Mouse (Mus musculus): ENCODE data around the gene Doc2b. TPM values are rescaled to one million over a fixed set of nuclear protein-coding genes. Genes with fewer than 3 reads are reported as not detected.

Gene Doc2b
- polyA plus RNA-seq, 1 experiment from 2014 or later, result 1.2 TPM

GRCm38 (mm10) chr11:75830386-75830785 is 34.5 kb upstream of the Doc2b start:
- H3K27ac ChIP-seq (ENCODE audit: low read depth, low read length), result no peak overlapping the region
- WGBS, result 95% methylated on average over 3 of the region's 3 CpGs

GRCm38 (mm10) chr11:75827414-75827813 is 31.6 kb upstream of the Doc2b start:
- no peaks in the 10 kb centered on the region for H3K9me3 ChIP-seq (ENCODE audit: control insufficient read depth, low read length)
- WGBS, result 79% methylated on average over 8 of the region's 8 CpGs
- H3K4me2 ChIP-seq (replicated peaks; ENCODE audit: low read depth, low read length), result no peak overlapping the region
- H3K27me3 ChIP-seq (ENCODE audit: control insufficient read depth, insufficient read depth, low read length), result no peaks in the 10 kb centered on the region
- no peaks in the 10 kb centered on the region for H3K4me1 ChIP-seq (ENCODE audit: control insufficient read depth, insufficient read depth, low read length)
- ATAC-seq (ENCODE audit: low FRiP score, low TSS enrichment), result no peak
- no peaks in the 10 kb centered on the region for H3K36me3 ChIP-seq (ENCODE audit: control insufficient read depth, insufficient read depth, low read length)
- no peak overlapping the region for H3K4me3 ChIP-seq (ENCODE audit: low read length)
- no peak overlapping the region for H3K9ac ChIP-seq (ENCODE audit: low read depth, low read length)
- no peak overlapping the region for H3K27ac ChIP-seq (ENCODE audit: low read depth, low read length)

More at GRCm38 (mm10) chr11:75830386-75830785, 34.5 kb upstream of the Doc2b start:
- no peaks in the 10 kb centered on the region for H3K4me1 ChIP-seq (ENCODE audit: control insufficient read depth, insufficient read depth, low read length)
- H3K4me2 ChIP-seq (replicated peaks; ENCODE audit: low read depth, low read length), result no peak overlapping the region
- H3K9me3 ChIP-seq (ENCODE audit: control insufficient read depth, low read length), result no peaks in the 10 kb centered on the region
- H3K4me3 ChIP-seq (ENCODE audit: low read length), result no peak overlapping the region
- H3K27me3 ChIP-seq (ENCODE audit: control insufficient read depth, insufficient read depth, low read length), result no peaks in the 10 kb centered on the region
- H3K9ac ChIP-seq (ENCODE audit: low read depth, low read length), result no peak overlapping the region
- ATAC-seq (ENCODE audit: low FRiP score, low TSS enrichment), result no peak
- no peaks in the 10 kb centered on the region for H3K36me3 ChIP-seq (ENCODE audit: control insufficient read depth, insufficient read depth, low read length)

DNA sequence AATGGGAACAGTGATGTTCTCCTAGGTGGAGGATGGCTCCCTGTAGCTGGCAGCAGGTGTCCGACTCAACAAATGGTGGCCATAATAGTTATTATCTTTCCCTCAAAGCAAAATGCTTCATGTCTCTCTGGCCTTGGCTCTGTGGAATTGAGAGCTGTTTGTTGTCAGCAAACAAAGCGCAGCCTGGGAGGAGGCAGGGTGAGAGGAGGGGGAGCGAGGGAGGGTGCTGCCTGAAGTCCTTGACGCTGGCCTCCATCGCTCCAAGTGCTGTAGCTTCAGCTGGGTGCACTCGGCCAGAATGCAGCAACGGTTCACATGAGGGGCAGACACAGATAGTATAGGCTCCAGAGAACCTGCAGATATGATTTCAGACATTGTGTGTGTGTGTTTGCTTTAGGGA is 27.7 kb upstream of the Doc2b start:
- no peak overlapping the region for H3K9ac ChIP-seq (ENCODE audit: low read depth, low read length)
- no peak overlapping the region for H3K27ac ChIP-seq (ENCODE audit: low read depth, low read length)
- no peak for ATAC-seq (ENCODE audit: low FRiP score, low TSS enrichment)
- H3K36me3 ChIP-seq (ENCODE audit: control insufficient read depth, insufficient read depth, low read length), result no peaks in the 10 kb centered on the region
- no peaks in the 10 kb centered on the region for H3K4me1 ChIP-seq (ENCODE audit: control insufficient read depth, insufficient read depth, low read length)
- H3K4me3 ChIP-seq (ENCODE audit: low read length), result no peak overlapping the region
- H3K4me2 ChIP-seq (replicated peaks; ENCODE audit: low read depth, low read length), result no peak overlapping the region
- WGBS, result 49% methylated on average over 7 of the region's 7 CpGs
- no peaks in the 10 kb centered on the region for H3K9me3 ChIP-seq (ENCODE audit: control insufficient read depth, low read length)
- H3K27me3 ChIP-seq (ENCODE audit: control insufficient read depth, insufficient read depth, low read length), result no peaks in the 10 kb centered on the region

- Histone ChIP-seq H3K9me3 (ENCODE audit: control insufficient read depth, low read length) (no peaks in the 10 kb centered on the region), H3K27ac (ENCODE audit: low read depth, low read length) (peak overlapping the region; percentile 78; the same call in 1 of the 2 replicates), H3K27me3 (ENCODE audit: control insufficient read depth, insufficient read depth, low read length) (no peaks in the 10 kb centered on the region), H3K4me1 (ENCODE audit: control insufficient read depth, insufficient read depth, low read length) (peaks cover 21% of the 10 kb centered on the region; the same call in 1 of the 2 replicates), H3K36me3 (ENCODE audit: control insufficient read depth, insufficient read depth, low read length) (no peaks in the 10 kb centered on the region), H3K9ac (ENCODE audit: low read depth, low read length) (no peak overlapping the region), H3K4me3 (ENCODE audit: low read length) (no peak overlapping the region), H3K4me2 (replicated peaks; ENCODE audit: low read depth, low read length) (no peak overlapping the region)
- peak; percentile 61 for ATAC-seq (ENCODE audit: low FRiP score, low TSS enrichment)
- 22% methylated on average over 10 of the region's 10 CpGs for WGBS
These were observed 17.2 kb upstream of the Doc2b start for GRCm38 (mm10) chr11:75813085-75813484.

GRCm38 (mm10) chr11:75811900-75812299 is 16.1 kb upstream of the Doc2b start:
- no peak overlapping the region for H3K9ac ChIP-seq (ENCODE audit: low read depth, low read length)
- peaks cover 22% of the 10 kb centered on the region; the same call in 1 of the 2 replicates for H3K4me1 ChIP-seq (ENCODE audit: control insufficient read depth, insufficient read depth, low read length)
- H3K36me3 ChIP-seq (ENCODE audit: control insufficient read depth, insufficient read depth, low read length), result no peaks in the 10 kb centered on the region
- ATAC-seq (ENCODE audit: low FRiP score, low TSS enrichment), result peak; percentile 37
- H3K27me3 ChIP-seq (ENCODE audit: control insufficient read depth, insufficient read depth, low read length), result no peaks in the 10 kb centered on the region
- H3K27ac ChIP-seq (ENCODE audit: low read depth, low read length), result peak overlapping the region; percentile 78
- no peak overlapping the region for H3K4me3 ChIP-seq (ENCODE audit: low read length)
- H3K4me2 ChIP-seq (replicated peaks; ENCODE audit: low read depth, low read length), result no peak overlapping the region
- WGBS, result 40% methylated on average over 3 of the region's 3 CpGs
- no peaks in the 10 kb centered on the region for H3K9me3 ChIP-seq (ENCODE audit: control insufficient read depth, low read length)

- no peak overlapping the region for H3K4me2 ChIP-seq (replicated peaks; ENCODE audit: low read depth, low read length)
These were observed 14.7 kb upstream of the Doc2b start for GRCm38 (mm10) chr11:75810526-75810925.

GRCm38 (mm10) chr11:75807486-75807885 is 11.6 kb upstream of the Doc2b start:
- Histone ChIP-seq H3K27ac (ENCODE audit: low read depth, low read length) (peak overlapping the region; percentile 51; the same call in 1 of the 2 replicates), H3K9me3 (ENCODE audit: control insufficient read depth, low read length) (no peaks in the 10 kb centered on the region), H3K4me3 (ENCODE audit: low read length) (no peak overlapping the region), H3K4me2 (replicated peaks; ENCODE audit: low read depth, low read length) (no peak overlapping the region), H3K4me1 (ENCODE audit: control insufficient read depth, insufficient read depth, low read length) (peaks cover 11% of the 10 kb centered on the region; the same call in 1 of the 2 replicates), H3K9ac (ENCODE audit: low read depth, low read length) (no peak overlapping the region), H3K36me3 (ENCODE audit: control insufficient read depth, insufficient read depth, low read length) (no peaks in the 10 kb centered on the region), H3K27me3 (ENCODE audit: control insufficient read depth, insufficient read depth, low read length) (no peaks in the 10 kb centered on the region)
- 14% methylated on average over 5 of the region's 5 CpGs for WGBS
- peak; percentile 93 for ATAC-seq (ENCODE audit: low FRiP score, low TSS enrichment)

More at GRCm38 (mm10) chr11:75810526-75810925, 14.7 kb upstream of the Doc2b start:
- no peak for ATAC-seq (ENCODE audit: low FRiP score, low TSS enrichment)
- Histone ChIP-seq H3K27me3 (ENCODE audit: control insufficient read depth, insufficient read depth, low read length) (no peaks in the 10 kb centered on the region), H3K9me3 (ENCODE audit: control insufficient read depth, low read length) (no peaks in the 10 kb centered on the region), H3K9ac (ENCODE audit: low read depth, low read length) (no peak overlapping the region), H3K27ac (ENCODE audit: low read depth, low read length) (no peak overlapping the region), H3K4me1 (ENCODE audit: control insufficient read depth, insufficient read depth, low read length) (peaks cover 22% of the 10 kb centered on the region; the same call in 1 of the 2 replicates), H3K4me3 (ENCODE audit: low read length) (no peak overlapping the region), H3K36me3 (ENCODE audit: control insufficient read depth, insufficient read depth, low read length) (no peaks in the 10 kb centered on the region)
- 93% methylated on average over 3 of the region's 3 CpGs for WGBS

DNA sequence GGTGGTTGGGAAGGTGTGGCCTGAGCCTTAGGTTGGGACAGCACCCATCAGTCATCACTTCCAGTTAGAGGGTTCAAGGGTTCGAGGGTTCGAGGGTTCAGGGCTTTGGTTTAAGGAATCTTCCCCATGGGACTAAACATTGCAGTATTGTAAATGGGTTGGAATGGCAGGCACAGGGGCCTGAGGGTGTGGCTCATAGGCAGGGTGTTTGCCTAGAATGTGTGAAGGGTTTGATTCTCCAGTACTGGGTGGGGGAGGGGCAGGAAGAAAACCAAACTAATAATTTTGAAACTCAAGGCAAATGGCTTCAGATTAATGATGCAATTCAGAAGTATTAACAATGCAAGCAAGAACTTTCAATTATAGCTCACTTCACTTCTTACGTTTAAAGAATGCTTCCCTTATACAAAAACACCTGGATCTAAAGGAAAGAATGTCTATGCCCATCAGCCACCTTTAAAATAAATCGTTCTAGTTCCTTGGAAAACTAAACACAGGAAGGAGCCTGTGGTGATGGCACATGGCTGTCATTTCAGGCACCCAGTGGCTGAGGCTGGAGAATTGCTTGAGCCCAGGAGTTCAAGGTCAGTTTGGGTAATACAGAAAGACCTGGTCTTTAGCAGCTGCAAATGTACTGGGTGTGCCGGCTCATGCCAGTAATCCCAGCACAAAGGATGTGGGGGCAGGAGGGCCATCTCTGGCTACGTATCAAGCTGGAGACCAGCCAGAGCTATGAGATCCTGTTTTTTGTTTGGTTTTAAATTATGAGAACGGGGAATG is 6.1 kb upstream of the Doc2b start:
- H3K4me1 ChIP-seq (ENCODE audit: control insufficient read depth, insufficient read depth, low read length), result no peaks in the 10 kb centered on the region
- H3K27me3 ChIP-seq (ENCODE audit: control insufficient read depth, insufficient read depth, low read length), result peaks cover 4% of the 10 kb centered on the region; the same call in 1 of the 2 replicates
- no peak for ATAC-seq (ENCODE audit: low FRiP score, low TSS enrichment)
- no peak overlapping the region for H3K4me3 ChIP-seq (ENCODE audit: low read length)
- no peak overlapping the region for H3K4me2 ChIP-seq (replicated peaks; ENCODE audit: low read depth, low read length)
- H3K9me3 ChIP-seq (ENCODE audit: control insufficient read depth, low read length), result no peaks in the 10 kb centered on the region
- WGBS, result 77% methylated on average over 7 of the region's 7 CpGs
- H3K36me3 ChIP-seq (ENCODE audit: control insufficient read depth, insufficient read depth, low read length), result no peaks in the 10 kb centered on the region
- H3K9ac ChIP-seq (ENCODE audit: low read depth, low read length), result no peak overlapping the region
- no peak overlapping the region for H3K27ac ChIP-seq (ENCODE audit: low read depth, low read length)

DNA sequence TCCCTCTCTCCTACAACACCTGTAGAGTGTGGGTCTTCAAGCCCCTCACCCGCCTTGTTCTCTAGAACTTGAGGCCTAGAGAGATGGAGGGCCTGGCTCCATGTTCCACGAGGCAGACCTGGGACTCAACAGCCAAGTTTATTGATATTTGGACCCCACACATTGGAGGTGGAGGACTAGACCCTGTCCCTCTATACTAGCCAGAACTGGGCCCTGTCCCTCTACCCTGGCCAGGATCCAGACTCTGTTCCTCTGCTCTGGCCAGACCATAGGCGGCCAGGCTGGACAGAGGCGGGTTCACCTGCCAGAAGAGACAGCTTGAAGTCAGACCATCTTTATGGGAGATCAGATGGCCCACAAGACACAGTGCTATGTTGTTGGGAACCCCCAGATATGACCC is 5.5 kb upstream of the Doc2b start:
- Histone ChIP-seq H3K9ac (ENCODE audit: low read depth, low read length) (no peak overlapping the region), H3K4me1 (ENCODE audit: control insufficient read depth, insufficient read depth, low read length) (no peaks in the 10 kb centered on the region), H3K9me3 (ENCODE audit: control insufficient read depth, low read length) (no peaks in the 10 kb centered on the region), H3K4me2 (replicated peaks; ENCODE audit: low read depth, low read length) (no peak overlapping the region), H3K27me3 (ENCODE audit: control insufficient read depth, insufficient read depth, low read length) (peaks cover 6% of the 10 kb centered on the region), H3K4me3 (ENCODE audit: low read length) (no peak overlapping the region), H3K27ac (ENCODE audit: low read depth, low read length) (no peak overlapping the region), H3K36me3 (ENCODE audit: control insufficient read depth, insufficient read depth, low read length) (no peaks in the 10 kb centered on the region)
- ATAC-seq (ENCODE audit: low FRiP score, low TSS enrichment), result no peak
- 80% methylated on average over 4 of the region's 4 CpGs for WGBS
